Mouse (Mus musculus) heart, embryonic 14.5 days (tissue): ENCODE results near the gene Arntl. TPM values are rescaled to one million over a fixed set of nuclear protein-coding genes. Genes with fewer than 3 reads are reported as not detected.
A peak's percentile ranks its signal among the peaks of the same experiment; 100 is the strongest.

Source experiments
- ATAC-seq: fragments of 200-750 bp; cut with Nextera tagmentation; 2 replicates; pipeline ENCODE4 v1.8.0; 2017; ENCODE audit warnings: low read depth, moderate TSS enrichment; ENCODE audit not compliant: insufficient number of reproducible peaks, insufficient read depth, low FRiP score
- H3K27ac ChIP-seq, 2 experiments: fragments of 200-500 bp in 1 of 2; fragments of 300-500 bp in 1 of 2; sonication (generic) in 1 of 2; replicated peaks in 1 of 2; 2 replicates each; pipeline ENCODE4 v1.5.1; 2012 to 2014; ENCODE audit warnings: low read depth in 2 of 2, low read length in 2 of 2, control low read depth in 1 of 2, mild to moderate bottlenecking in 1 of 2, mixed read lengths in 1 of 2; ENCODE audit not compliant: control insufficient read depth in 1 of 2, insufficient read depth in 1 of 2
- H3K27me3 ChIP-seq: fragments of 300-500 bp; sonication (generic); 2 replicates; pipeline ENCODE4 v1.6.1; 2014; ENCODE audit warnings: mild to moderate bottlenecking, low read length, control low read depth; ENCODE audit not compliant: control insufficient read depth, insufficient read depth
- H3K36me3 ChIP-seq: fragments of 300-500 bp; sonication (generic); 2 replicates; pipeline ENCODE4 v1.6.1; 2014; ENCODE audit warnings: mild to moderate bottlenecking, control low read depth, low read length, mixed read lengths; ENCODE audit not compliant: control insufficient read depth, insufficient read depth
- H3K4me1 ChIP-seq, 2 experiments: fragments of 200-500 bp in 1 of 2; fragments of 300-500 bp in 1 of 2; sonication (generic) in 1 of 2; 2 replicates each; pipeline ENCODE4 v1.6.1; 2012 to 2014; ENCODE audit warnings: low read length in 2 of 2, control low read depth in 1 of 2, mixed read lengths in 1 of 2; ENCODE audit not compliant: control insufficient read depth in 2 of 2, insufficient read depth in 2 of 2
- H3K4me2 ChIP-seq: fragments of 300-500 bp; sonication (generic); 2 replicates; pipeline ENCODE4 v1.6.1; 2014; ENCODE audit warnings: mild to moderate bottlenecking, low read length
- H3K4me3 ChIP-seq, 2 experiments: fragments of 200-500 bp in 1 of 2; fragments of 300-500 bp in 1 of 2; sonication (generic) in 1 of 2; 2 replicates each; pipeline ENCODE4 v1.5.1; 2012 to 2014; ENCODE audit warnings: low read length in 2 of 2, mild to moderate bottlenecking in 2 of 2, control low read depth in 1 of 2, low read depth in 1 of 2, moderate library complexity in 1 of 2; ENCODE audit not compliant: control insufficient read depth in 1 of 2, insufficient read depth in 1 of 2
- H3K9ac ChIP-seq: fragments of 300-500 bp; sonication (generic); 2 replicates; pipeline ENCODE4 v1.6.1; 2014; ENCODE audit warnings: mild to moderate bottlenecking, low read length
- H3K9me3 ChIP-seq: fragments of 300-500 bp; sonication (generic); 2 replicates; pipeline ENCODE4 v1.6.1; 2016; ENCODE audit warnings: low read length, control low read depth; ENCODE audit not compliant: control insufficient read depth
- WGBS: fragments of 180-500 bp; shearing (Covaris S2); extraction: QIAGEN DNeasy Blood & Tissue Kit; methylation state at CpG from one replicate; pipeline ENCODE4 v1.1.7; 2014; 5-methylcytosine and 5-hydroxymethylcytosine counted together
- polyA plus RNA-seq: library from polyadenylated mRNA; unstranded; fragments of >200 nt; fragmentation: Nextera tagmentation; extraction: Ambion mirVana; gene quantifications from 2 replicates; pipeline ENCODE4 v1.2.1, GENCODE M21; 2014

Gene Arntl
- polyA plus RNA-seq, 1 experiment from 2014 or later: 8.4 TPM

DNA sequence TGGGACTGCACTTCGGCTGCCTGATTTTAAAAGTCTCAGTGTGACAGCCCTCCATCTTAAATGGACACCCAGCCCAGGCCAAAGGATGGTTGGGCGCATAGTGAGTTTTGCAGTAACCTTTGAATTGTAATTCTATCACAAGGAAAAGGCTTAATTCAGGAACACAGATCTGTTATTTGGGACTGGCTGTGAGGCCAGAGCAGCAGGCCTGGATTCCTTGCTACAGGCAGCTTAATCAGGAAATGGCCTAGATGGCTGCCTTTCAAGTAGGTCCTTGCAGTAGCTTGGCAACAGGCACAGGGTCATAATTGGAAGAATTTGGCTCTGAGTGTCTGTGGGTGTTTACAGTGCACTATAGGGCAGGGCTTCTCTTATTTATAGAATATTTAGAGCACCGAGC lies 43.7 kb downstream of the Arntl start:
- peak; percentile 73 for ATAC-seq
- Histone ChIP-seq H3K9ac (no peak overlapping the region), H3K4me1 (peaks cover 31 to 56% of the 10 kb centered on the region in 2 experiments), H3K27ac (peak overlapping the region; percentile 94 to 99), H3K4me2 (peak overlapping the region; percentile 46), H3K9me3 (no peaks in the 10 kb centered on the region), H3K27me3 (no peaks in the 10 kb centered on the region), H3K36me3 (no peaks in the 10 kb centered on the region), H3K4me3 (no peak overlapping the region)
- WGBS: 41% methylated on average over 3 of the region's 3 CpGs

GRCm38 (mm10) chr7:113251554-113251953 lies 44.3 kb downstream of the Arntl start:
- no peak for ATAC-seq
- Histone ChIP-seq H3K9me3 (no peaks in the 10 kb centered on the region), H3K4me2 (peak overlapping the region; percentile 46), H3K4me1 (peaks cover 31 to 56% of the 10 kb centered on the region in 2 experiments), H3K27ac (peak overlapping the region; percentile 94 to 99), H3K9ac (peak overlapping the region; percentile 2; the same call in 1 of the 2 replicates), H3K36me3 (no peaks in the 10 kb centered on the region), H3K27me3 (no peaks in the 10 kb centered on the region), H3K4me3 (no peak overlapping the region)
- 28% methylated on average over 6 of the region's 6 CpGs for WGBS

GRCm38 (mm10) chr7:113253777-113254405 lies 46.6 kb downstream of the Arntl start:
- Histone ChIP-seq H3K4me1 (peaks cover 31 to 53% of the 10 kb centered on the region in 2 experiments), H3K27me3 (no peaks in the 10 kb centered on the region), H3K9ac (no peak overlapping the region), H3K9me3 (no peaks in the 10 kb centered on the region), H3K4me3 (no peak overlapping the region), H3K36me3 (no peaks in the 10 kb centered on the region), H3K4me2 (no peak overlapping the region), H3K27ac (no peak overlapping the region)
- WGBS: 88% methylated on average over 7 of the region's 7 CpGs
- no peak for ATAC-seq

DNA sequence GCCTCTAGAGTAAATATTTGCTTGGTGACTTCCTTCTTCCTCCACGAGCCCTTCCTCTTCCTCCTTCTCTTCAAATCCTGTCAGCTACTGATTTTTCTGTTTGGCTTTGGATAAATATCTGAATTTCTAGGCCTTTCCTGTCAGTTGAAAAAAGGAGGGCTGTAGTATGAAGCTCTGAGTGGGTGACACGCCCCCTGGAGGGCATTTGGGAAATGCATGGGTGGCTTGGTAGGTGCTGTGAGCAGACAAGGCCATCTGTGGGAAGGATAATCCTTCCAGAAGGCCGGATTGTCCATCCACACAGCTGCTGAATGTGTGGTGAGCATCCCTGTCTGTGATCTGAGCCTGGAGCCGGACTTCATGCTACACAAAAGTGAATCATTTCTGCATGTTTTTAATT lies 48.8 kb downstream of the Arntl start:
- Histone ChIP-seq H3K9me3 (no peaks in the 10 kb centered on the region), H3K4me3 (no peak overlapping the region), H3K4me1 (peaks cover 17 to 40% of the 10 kb centered on the region in 2 experiments), H3K4me2 (no peak overlapping the region), H3K27ac (peak overlapping the region in 1 of 2 experiments; percentile 39; a peak in 1 of 4 replicates), H3K27me3 (no peaks in the 10 kb centered on the region), H3K36me3 (no peaks in the 10 kb centered on the region), H3K9ac (no peak overlapping the region)
- no peak for ATAC-seq
- 60% methylated on average over 4 of the region's 4 CpGs for WGBS

DNA sequence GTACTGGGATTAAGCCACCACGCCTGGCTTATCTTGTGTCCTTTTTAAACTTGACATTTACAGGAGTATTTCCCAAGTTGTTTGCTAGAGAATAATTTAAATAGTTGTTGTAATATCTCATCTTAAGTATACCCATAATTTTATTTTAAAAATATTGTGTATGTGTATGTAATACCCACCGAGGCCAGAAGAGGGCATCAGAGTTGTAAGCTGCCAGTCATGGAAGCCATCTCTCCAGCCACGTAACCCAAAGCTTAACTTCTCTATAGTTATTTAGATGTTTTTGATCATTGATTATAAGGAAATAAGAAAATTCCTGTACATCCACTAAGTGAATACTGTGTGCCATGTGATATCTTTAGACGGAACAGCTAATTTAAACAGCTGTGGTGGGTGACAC lies 51.2 kb downstream of the Arntl start:
- Histone ChIP-seq H3K4me1 (peaks cover 7 to 20% of the 10 kb centered on the region in 2 experiments), H3K27ac (no peak overlapping the region), H3K36me3 (no peaks in the 10 kb centered on the region), H3K9ac (no peak overlapping the region), H3K27me3 (no peaks in the 10 kb centered on the region), H3K4me2 (no peak overlapping the region), H3K4me3 (no peak overlapping the region), H3K9me3 (no peaks in the 10 kb centered on the region)
- ATAC-seq: no peak
- 75% methylated on average over 4 of the region's 4 CpGs for WGBS

- H3K9ac ChIP-seq: no peak overlapping the region
- 0 out of 2 replicates have a peak, but pooled peaks have one; percentile 37 for ATAC-seq
- no peak overlapping the region for H3K27ac ChIP-seq
- no peaks in the 10 kb centered on the region for H3K36me3 ChIP-seq
- H3K27me3 ChIP-seq: no peaks in the 10 kb centered on the region
- WGBS: 77% methylated on average over 21 of the region's 21 CpGs
- H3K4me3 ChIP-seq: no peak overlapping the region
- H3K4me2 ChIP-seq: no peak overlapping the region
- peaks cover 7 to 12% of the 10 kb centered on the region in 2 experiments for H3K4me1 ChIP-seq
- H3K9me3 ChIP-seq: no peaks in the 10 kb centered on the region
Observed at GRCm38 (mm10) chr7:113260321-113261167, 53.3 kb downstream of the Arntl start.

- H3K27me3 ChIP-seq: no peaks in the 10 kb centered on the region
- no peak for ATAC-seq
- no peak overlapping the region for H3K9ac ChIP-seq
- H3K4me3 ChIP-seq: no peak overlapping the region
- WGBS: 80% methylated on average over 3 of the region's 3 CpGs
- H3K27ac ChIP-seq: no peak overlapping the region
- no peak overlapping the region for H3K4me2 ChIP-seq
- no peaks in the 10 kb centered on the region for H3K9me3 ChIP-seq
- no peaks in the 10 kb centered on the region for H3K36me3 ChIP-seq
- H3K4me1 ChIP-seq: peaks cover 7 to 8% of the 10 kb centered on the region in 2 experiments
Observed at GRCm38 (mm10) chr7:113261690-113262089, 54.4 kb downstream of the Arntl start.
